Mouse (Mus musculus) midbrain, embryonic 10.5 days (tissue): ENCODE measurements at regions not wholly inside any gene's neighbourhood (a gene's known extent, or its start where the extent isn't known, plus 50 kb on each side); places are given as distances from the start of the nearest gene placed in this dataset.

Experiments used
- DNase-seq: peaks from one replicate; pipeline ENCODE4 v3.0.0-alpha.2; 2017; ENCODE audit warnings: low spot score
- H3K27ac ChIP-seq: fragments of 300-500 bp; sonication (generic); replicated peaks from 2 replicates; pipeline ENCODE4 v1.5.1; 2016; ENCODE audit warnings: mild to moderate bottlenecking
- H3K27me3 ChIP-seq: fragments of 300-500 bp; sonication (generic); 2 replicates; pipeline ENCODE4 v1.6.1; 2016; ENCODE audit warnings: low read depth, mild to moderate bottlenecking; ENCODE audit not compliant: poor library complexity, severe bottlenecking
- H3K36me3 ChIP-seq: fragments of 300-500 bp; sonication (generic); 2 replicates; pipeline ENCODE4 v1.6.1; 2016; ENCODE audit warnings: mild to moderate bottlenecking, moderate library complexity
- H3K4me1 ChIP-seq: fragments of 300-500 bp; sonication (generic); 2 replicates; pipeline ENCODE4 v1.6.1; 2016
- H3K4me3 ChIP-seq: fragments of 300-500 bp; sonication (generic); 2 replicates; pipeline ENCODE4 v1.5.1; 2016; ENCODE audit warnings: mild to moderate bottlenecking, moderate library complexity
- H3K9me3 ChIP-seq: fragments of 300-500 bp; sonication (generic); replicated peaks from 2 replicates; pipeline ENCODE4 v1.6.1; 2016; ENCODE audit warnings: mild to moderate bottlenecking
- WGBS: fragments of 180-500 bp; shearing (Covaris S2); methylation state at CpG from one replicate; pipeline ENCODE4 v1.1.7; 2016; 5-methylcytosine and 5-hydroxymethylcytosine counted together

DNA sequence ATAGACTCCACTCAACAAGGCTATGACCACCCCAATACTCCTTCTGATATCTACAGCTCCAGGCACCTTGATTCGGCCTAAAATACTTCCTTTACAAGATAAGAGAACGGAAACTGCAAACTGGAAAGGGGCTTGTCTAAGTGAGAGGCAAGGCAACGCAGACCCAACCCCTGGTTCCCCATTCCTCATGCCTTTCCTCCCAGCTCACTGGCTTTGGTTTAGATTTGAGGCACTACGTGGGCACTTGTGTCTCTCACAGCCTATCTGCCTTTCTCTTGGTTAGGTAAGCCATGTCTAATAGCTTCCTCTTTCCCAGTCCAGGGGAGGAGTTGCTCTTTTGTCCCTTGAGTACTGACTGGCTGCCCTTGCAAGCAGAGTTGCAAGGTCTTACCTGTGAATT, 78.5 kb upstream of the Rybp start:
- H3K9me3 ChIP-seq = no peaks in the 10 kb centered on the region
- H3K36me3 ChIP-seq = no peaks in the 10 kb centered on the region
- H3K27ac ChIP-seq = no peak overlapping the region
- no peaks in the 10 kb centered on the region for H3K4me1 ChIP-seq
- peaks cover 22% of the 10 kb centered on the region for H3K27me3 ChIP-seq
- no peak for DNase-seq
- no peak overlapping the region for H3K4me3 ChIP-seq
- WGBS = 85% methylated on average over 4 of the region's 4 CpGs

DNA sequence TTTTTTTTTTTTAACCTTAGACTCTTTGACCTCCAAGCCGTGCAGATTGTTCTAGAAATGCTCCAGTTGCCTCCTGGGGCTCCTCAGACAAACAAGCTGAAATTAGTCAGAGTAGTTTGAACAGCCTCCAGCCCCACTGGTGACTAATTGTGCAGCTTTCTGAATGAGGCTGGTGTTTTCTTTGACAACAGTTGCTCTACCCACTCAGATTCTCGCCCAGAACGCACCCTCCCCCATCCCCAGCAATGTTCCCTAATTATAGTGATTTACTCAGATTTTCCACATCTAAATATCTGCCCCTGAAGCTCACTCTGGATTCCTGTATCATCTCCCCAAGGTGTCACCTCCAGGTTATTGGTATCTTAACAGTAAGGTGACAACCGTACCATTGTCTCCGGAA, 76.4 kb upstream of the Rybp start:
- WGBS = 84% methylated on average over 5 of the region's 5 CpGs
- H3K4me3 ChIP-seq = no peak overlapping the region

DNA sequence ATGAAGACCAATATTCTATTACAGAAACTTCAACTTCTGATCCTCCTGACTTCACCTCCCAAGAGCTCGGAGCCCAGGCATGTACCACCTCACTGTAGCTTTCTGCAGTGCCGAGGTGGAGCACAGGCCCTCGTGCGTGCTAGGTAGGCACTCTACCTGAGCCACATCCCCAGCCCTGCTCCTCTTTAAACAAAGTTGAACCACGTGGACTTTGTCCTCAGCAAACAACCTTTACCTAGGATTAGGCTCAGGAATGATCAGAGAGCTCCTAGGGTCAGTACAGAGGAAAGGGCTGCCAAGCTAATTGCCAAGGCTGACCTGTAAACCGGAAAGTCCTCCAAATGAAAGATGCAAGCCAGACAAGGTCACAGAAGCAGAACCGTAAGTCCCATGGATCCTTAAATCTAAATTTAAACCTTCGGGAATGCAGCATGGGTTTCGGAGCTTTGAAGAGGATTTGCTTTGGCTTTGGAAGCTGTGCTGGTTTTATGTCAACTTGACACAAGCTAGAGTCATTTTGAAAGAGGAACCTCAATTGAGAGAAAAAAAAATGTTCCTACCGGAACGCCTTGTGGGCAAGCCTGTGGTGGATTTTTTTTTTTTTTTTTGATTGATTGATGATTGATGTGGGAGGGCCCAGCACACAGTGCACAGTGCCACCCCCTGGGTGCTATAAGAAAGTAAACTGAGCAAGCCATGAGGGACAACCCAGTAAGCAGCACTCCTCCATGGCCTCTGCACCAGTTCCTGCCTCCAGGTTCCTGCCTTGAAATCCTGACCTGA, 69.5 kb upstream of the Rybp start:
- H3K9me3 ChIP-seq = no peaks in the 10 kb centered on the region
- H3K27ac ChIP-seq = no peak overlapping the region
- 0 out of 2 replicates have a peak, but pooled peaks cover 9% of the 10 kb centered on the region for H3K27me3 ChIP-seq
- no peaks in the 10 kb centered on the region for H3K4me1 ChIP-seq
- WGBS = 85% methylated on average over 11 of the region's 11 CpGs
- no peak for DNase-seq
- no peaks in the 10 kb centered on the region for H3K36me3 ChIP-seq
- no peak overlapping the region for H3K4me3 ChIP-seq

More for the DNA sequence above, 76.4 kb upstream of the Rybp start:
- no peaks in the 10 kb centered on the region for H3K4me1 ChIP-seq
- no peak for DNase-seq
- no peaks in the 10 kb centered on the region for H3K36me3 ChIP-seq
- H3K9me3 ChIP-seq = no peaks in the 10 kb centered on the region
- no peak overlapping the region for H3K27ac ChIP-seq
- H3K27me3 ChIP-seq = peaks cover 22% of the 10 kb centered on the region

- H3K4me3 ChIP-seq = no peak overlapping the region
- H3K27me3 ChIP-seq = 0 out of 2 replicates have a peak, but pooled peaks cover 9% of the 10 kb centered on the region
- WGBS = 88% methylated on average over 9 of the region's 9 CpGs
- no peak for DNase-seq
- no peaks in the 10 kb centered on the region for H3K36me3 ChIP-seq
- H3K9me3 ChIP-seq = no peaks in the 10 kb centered on the region
- no peaks in the 10 kb centered on the region for H3K4me1 ChIP-seq
- no peak overlapping the region for H3K27ac ChIP-seq
Observed at GRCm38 (mm10) chr6:100355858-100356257, 68.6 kb upstream of the Rybp start.

DNA sequence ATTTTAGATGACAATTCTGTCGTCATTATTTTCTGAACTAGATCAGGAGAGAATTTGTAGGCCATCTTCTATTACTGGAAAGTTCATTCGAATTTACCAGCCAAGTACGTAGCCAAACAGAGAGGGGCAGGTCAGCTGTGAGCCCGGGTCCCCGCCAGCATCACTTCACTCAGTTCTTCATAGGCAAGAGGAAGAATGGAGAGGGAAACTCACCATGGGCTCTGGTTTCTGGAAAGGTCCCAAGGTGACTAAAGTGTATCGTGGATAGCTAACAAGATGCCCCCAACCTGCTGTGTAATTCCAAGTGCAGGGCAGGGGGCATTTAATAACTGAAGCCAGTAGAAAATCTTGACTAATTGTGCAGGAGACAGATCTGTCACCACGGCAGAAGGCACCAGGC, 60.2 kb upstream of the Rybp start:
- H3K4me1 ChIP-seq = no peaks in the 10 kb centered on the region
- 89% methylated on average over 7 of the region's 7 CpGs for WGBS
- H3K27ac ChIP-seq = no peak overlapping the region
- no peaks in the 10 kb centered on the region; the same call in 1 of the 2 replicates for H3K9me3 ChIP-seq
- no peak overlapping the region for H3K4me3 ChIP-seq
- no peaks in the 10 kb centered on the region for H3K36me3 ChIP-seq
- H3K27me3 ChIP-seq = peaks cover 45% of the 10 kb centered on the region
- no peak for DNase-seq

DNA sequence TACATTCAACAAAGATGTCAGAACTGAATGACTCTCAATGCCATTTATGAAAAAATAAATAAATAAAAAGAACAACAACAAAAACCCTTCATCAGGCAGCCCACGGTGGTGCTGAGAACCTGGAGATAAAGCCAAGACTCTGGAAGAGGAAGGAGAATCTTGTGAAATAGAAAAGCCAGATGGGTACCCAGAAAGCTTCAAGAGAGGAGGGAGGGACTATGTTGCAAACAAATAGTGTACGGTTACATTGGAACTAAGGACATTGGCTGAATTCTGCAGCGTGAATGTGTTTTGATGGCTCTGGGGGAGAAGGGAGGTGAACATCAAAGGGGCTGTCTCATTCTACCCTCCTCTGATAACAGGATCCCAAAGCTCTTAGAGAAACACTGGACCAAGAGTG, 57.8 kb upstream of the Rybp start:
- Histone ChIP-seq H3K4me3 (no peak overlapping the region), H3K27ac (no peak overlapping the region), H3K27me3 (peaks cover 66% of the 10 kb centered on the region), H3K36me3 (no peaks in the 10 kb centered on the region), H3K4me1 (no peaks in the 10 kb centered on the region), H3K9me3 (no peaks in the 10 kb centered on the region; the same call in 1 of the 2 replicates)
- DNase-seq = no peak
- 93% methylated on average over 3 of the region's 3 CpGs for WGBS

DNA sequence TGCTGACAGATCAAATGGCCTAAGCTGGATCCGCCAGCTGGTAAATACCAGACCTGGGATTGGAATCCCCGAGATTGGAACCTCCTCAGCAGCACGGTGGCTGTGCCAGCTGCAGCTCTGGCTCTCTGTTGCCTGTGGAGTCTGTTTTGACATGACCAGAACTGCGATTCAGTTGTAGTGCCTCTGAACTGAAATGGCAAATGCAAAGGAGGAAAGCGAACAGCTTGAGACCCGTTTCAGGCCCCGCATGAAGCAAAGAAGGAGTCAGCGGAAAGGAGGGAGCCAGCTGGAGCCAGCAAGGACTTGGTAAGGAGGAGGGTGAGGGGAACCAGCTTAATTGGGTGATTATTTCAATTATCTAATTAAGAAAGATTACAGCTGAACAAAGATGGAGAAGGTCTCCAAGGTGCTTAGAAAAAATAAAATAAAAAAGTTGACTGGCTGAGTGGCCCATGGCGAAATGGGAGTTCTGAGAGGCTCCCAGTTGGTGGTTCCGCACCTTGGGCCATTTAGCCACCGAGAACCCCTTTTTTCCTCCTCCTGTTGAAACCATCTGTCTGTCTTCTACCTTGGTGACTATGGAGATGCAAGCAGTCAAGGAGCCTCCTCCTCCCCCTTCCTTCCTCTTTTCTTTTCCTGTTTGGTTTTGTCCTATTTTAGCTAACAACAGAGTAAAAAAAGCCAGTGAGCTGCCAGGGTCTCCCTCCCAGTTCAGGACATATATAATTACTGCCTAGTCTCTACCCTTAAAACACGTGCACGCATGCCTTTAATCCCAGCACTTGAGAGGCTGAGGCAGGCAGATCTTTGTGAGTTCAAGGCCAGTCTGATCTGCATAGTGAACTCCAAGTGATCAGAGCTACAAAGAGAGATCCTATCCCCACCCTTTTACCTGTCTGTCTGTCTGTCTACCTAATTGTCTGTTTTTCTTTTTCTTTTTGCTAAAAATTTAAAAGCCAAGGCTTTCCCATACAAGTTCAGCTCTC, 54.3 kb upstream of the Rybp start:
- Histone ChIP-seq H3K27me3 (peaks cover 90% of the 10 kb centered on the region), H3K9me3 (no peaks in the 10 kb centered on the region; the same call in 1 of the 2 replicates)
- WGBS = 70% methylated on average over 13 of the region's 13 CpGs

GRCm38 (mm10) chr6:100338291-100338690, 51.0 kb upstream of the Rybp start:
- Histone ChIP-seq H3K4me3 (no peak overlapping the region), H3K36me3 (no peaks in the 10 kb centered on the region), H3K9me3 (no peaks in the 10 kb centered on the region; the same call in 1 of the 2 replicates), H3K4me1 (peaks cover 29% of the 10 kb centered on the region), H3K27me3 (peaks cover 87% of the 10 kb centered on the region), H3K27ac (no peak overlapping the region)
- 91% methylated on average over 4 of the region's 4 CpGs for WGBS
- no peak for DNase-seq

More for the DNA sequence above, 54.3 kb upstream of the Rybp start:
- DNase-seq = no peak
- H3K4me1 ChIP-seq = peaks cover 6% of the 10 kb centered on the region
- no peaks in the 10 kb centered on the region for H3K36me3 ChIP-seq
- H3K27ac ChIP-seq = no peak overlapping the region
- H3K4me3 ChIP-seq = no peak overlapping the region
